Mouse (Mus musculus) frontal cortex, adult (tissue): ENCODE measurements around the gene Fbxl14.
"Not testable (repeated sequence)": the region's sequence is repeated elsewhere in the genome, so short reads cannot be mapped to it uniquely, and the experiment has no call there.

ENCODE experiments used
- ATAC-seq: cut with Nextera tagmentation; 2 replicates; pipeline ENCODE4 v1.9.2; 2017; ENCODE audit warnings: mild to moderate bottlenecking, moderate library complexity, mixed read lengths; ENCODE audit not compliant: low TSS enrichment

The Fbxl14 gene

GRCm38 (mm10) chr6:119479343-119479875, at the start of gene Fbxl14:
Gene Fbxl14, plus strand, starts transcription at chr6:119479668.
- peak; percentile 67 for ATAC-seq

DNA sequence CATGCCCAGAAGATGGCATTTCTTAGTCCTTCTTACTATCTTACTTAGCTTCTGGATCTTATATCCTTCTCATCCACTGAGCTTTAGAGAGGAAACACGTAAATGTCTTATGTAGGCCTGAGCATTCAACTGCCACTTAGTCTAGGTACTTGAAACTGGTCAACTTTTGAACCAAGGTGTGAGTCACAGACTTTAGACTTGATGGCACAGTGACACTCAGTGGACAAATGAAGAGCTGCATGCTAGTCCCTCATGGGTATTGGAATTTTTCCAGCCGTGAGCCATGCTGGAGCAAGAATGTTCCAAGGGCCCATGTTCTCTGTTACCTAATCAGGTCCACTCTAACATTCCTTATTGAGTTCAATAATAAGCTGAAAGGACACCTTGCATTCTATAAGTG, 49.0 kb upstream of the Fbxl14 start:
- peak; percentile 47; the same call in 1 of the 2 replicates for ATAC-seq

- no peak for ATAC-seq
Measured at GRCm38 (mm10) chr6:119431751-119432324, 47.6 kb upstream of the Fbxl14 start.

GRCm38 (mm10) chr6:119434394-119434793, 45.1 kb upstream of the Fbxl14 start:
- ATAC-seq = no peak

DNA sequence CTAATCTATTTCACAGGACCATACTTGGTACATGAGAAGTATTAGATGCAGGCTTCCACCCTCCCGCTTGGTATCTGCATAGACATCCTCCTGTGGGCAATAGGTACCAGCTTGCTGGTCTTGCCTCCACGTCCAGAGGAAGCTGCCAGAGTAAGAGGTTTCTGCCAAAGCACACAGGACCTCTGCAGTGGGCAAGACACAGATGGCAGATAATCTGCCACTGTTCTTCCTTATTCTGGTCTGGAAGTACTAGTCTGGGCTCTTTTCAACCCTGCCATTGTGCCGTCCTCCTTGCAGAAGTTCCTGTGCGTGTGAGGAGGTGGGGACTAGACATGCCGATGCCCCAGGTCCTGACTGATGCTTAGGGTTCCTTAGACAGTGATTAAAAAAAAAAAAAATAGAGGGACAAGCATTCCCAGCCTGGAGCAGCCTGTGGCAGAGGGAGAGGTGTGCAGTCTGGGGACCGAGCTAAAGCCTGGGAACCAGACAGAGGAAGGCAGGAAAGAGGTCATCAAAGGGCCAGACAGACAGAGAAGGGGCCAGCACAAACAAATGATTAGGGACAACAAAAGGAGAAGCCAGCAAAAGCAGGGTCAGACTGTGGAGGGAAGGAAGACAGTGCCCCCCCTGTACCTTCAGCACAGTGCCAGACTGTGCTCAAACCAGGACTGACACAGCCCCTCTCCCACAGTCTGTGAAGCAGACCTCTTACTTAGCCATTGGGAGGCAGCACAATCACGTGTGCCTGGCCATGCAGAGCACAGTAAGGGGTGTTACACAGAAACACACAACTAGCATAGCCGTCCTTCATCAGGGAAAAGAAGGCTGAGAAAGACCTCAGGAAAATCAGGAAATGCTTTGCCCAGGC, 41.3 kb upstream of the Fbxl14 start:
- ATAC-seq = no peak

DNA sequence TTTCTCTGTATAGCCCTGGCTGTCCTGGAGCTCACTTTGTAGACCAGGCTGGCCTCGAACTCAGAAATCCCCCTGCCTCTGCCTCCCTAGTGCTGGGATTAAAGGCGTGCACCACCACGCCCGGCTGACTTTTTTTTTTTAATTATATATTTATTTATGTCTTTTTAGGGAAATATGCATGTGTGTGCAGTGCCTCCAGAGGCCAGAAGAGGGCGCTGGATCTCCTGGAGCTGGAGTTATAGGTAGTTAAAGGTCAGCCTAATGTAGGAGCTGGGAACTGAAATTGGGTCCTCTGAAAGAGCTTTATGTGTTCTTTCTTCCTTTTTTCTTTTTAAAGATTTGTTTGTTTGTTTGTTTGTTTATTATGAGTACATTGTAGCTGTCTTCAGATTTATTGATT, 36.7 kb upstream of the Fbxl14 start:
- not testable (repeated sequence) for ATAC-seq

- ATAC-seq = peak; percentile 77
Measured at GRCm38 (mm10) chr6:119443742-119444645, 35.5 kb upstream of the Fbxl14 start.

DNA sequence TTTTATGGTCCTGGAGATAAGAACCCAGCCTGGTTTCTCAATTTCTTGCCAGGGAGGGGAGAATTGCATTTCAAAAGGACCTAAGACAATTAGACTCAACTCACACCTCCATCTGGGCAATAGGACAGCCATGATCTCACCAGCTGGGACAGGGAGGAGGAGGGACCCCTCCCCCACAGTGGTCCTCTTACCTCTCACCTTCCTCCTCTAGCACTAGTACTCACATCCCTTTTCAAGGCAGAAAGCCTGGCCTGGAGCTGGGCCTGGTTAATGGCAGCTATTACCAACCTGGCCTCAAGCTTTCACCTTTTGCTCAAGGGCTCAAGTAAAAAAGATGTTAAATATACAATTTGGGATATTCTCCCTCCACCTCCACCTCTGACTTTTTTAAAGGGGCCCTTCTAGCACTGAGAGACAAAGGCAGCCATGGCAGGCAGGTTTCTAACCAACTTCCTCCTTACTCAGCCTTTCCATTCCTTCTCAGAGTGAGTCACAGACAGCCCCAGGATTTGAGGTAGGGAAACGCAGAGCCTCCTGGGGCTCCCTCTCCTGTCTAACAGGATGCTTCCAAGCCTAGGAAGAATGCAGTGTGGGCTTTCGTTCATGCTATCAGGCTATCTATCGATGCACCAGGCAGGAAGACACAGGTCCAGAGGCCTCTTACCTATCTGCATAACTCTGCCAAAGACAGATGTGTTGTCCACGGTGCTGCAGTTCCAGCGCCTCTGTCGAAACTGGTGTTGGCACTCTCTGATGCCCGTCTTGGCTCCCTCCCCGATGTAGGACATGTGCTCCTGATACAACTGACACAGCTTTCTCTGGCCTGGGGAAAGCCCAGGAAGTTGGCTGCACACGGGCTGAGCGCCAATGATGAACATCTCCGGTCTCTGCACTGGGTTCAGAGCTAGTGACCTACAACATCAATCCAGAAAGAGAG, 33.5 kb upstream of the Fbxl14 start:
- no peak for ATAC-seq

DNA sequence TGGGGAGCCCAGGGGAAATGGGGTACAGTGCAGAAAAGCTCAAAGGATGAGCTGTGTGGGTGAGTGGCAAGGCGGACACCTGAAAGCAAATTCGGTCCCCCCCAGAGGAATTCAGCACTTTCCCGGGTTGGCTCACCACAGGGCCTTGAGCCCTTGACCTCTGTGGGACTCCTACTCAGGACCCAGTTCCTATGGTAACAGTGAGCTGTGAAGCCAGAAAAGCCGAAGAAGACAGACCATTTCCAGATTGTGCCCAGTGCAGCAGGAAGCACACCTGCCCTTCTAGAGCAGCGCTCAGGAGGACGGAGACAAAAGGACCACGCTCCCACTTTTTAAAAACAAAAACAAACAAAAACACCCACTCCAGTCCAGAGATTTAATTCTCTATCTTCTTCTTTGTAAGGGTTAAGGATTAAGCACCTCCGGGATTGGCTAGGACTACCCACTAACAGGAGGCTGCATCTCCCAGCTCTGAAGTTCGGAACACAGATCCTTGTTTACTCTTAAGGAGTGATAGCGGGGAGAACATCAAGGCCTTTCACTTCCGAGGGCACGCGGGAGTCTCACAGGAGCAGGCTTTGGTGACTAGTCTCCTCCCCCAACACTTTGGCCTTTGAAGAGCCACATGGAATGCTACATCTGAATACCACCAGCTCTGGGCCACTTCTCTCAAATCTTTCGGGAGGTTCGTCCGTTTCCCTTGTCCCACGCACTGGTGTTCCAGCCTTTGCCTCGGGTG, 31.0 kb upstream of the Fbxl14 start:
- ATAC-seq = no peak

DNA sequence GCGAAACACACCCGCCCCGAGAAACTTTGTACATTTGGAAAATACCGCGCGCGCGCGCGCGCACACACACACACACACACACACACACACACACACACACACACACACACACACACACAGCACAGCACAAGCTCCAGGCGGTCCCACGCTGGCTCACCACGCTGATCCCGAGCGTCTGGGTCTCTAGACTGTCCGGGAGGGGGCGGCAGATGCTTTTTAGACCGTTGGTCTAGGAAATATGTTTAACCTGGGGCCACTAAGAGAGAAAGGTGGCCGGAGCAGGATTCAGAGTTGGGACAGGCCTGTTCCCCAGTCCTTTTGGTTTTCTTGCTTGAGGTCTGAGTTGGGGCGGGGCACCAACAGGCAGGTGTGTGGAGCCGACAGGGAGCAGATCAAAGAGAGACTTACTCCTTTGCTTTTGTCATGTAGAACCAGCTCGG, 30.4 kb upstream of the Fbxl14 start:
- no peak for ATAC-seq

DNA sequence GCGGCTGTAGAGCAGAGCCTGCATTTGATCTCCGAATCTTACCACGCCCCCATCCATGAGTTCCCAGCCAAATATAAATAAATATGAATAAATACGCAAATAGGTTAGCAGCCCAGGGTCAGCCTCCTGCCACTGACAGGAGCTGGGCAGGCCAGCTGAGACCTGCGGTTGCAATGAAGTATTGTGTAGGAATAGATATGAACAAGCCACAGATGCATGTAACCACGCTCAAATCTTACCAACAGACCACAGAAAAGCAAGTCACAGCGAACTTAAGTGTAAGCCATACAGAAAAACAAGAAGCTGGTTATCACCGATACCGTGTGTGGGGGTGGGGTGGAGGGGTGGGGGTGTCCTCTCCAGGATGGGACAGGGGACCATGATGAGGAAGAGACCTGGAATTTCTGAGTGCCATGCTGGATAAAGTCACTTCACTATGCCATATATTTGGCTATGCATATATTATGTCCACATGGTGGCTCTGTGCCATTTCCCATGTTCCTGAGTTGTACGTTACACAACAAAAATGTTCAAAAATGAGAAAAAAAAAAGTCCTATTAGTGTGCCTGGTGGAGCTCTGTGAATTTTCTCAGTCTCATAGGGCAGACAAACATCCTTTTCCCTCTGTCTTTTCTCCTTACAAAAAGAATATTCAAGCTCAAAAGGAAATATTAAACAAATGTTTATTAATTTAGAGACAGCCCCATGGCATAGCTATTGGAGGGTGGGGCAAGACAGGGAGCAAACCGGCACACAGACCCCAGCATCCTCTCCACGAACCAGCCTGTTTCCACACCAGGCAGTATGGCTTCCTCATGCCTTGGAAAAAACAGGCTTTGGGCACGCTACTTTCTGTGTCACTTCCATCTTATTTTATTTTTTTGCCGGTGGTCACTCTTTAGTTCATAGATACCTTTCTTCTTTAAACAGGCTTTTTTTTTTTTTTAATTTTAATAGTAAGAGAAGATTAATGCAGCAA, 28.2 kb upstream of the Fbxl14 start:
- no peak for ATAC-seq

GRCm38 (mm10) chr6:119451981-119452499, 27.4 kb upstream of the Fbxl14 start:
- ATAC-seq = peak; percentile 93

DNA sequence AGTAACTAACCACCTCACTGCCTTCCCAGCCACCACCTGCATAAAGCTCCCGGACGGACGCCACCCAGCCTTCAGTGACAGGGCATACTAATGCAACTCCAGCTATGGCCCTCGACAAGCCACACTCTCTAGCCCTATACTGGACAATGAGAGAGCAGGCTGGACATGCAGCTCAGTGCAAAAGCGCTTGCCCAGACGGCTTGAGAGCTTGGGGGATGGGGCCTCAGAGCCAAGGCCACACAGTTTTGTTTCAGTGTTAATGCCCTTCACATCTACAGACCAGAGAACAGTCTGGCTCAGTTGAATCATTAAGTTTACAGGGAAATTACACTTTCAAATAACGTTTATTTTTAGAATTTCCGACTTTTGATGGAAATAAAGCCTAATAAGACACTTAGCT, 21.3 kb upstream of the Fbxl14 start:
- ATAC-seq = no peak

- no peak for ATAC-seq
Measured at GRCm38 (mm10) chr6:119459041-119459440, 20.4 kb upstream of the Fbxl14 start.

DNA sequence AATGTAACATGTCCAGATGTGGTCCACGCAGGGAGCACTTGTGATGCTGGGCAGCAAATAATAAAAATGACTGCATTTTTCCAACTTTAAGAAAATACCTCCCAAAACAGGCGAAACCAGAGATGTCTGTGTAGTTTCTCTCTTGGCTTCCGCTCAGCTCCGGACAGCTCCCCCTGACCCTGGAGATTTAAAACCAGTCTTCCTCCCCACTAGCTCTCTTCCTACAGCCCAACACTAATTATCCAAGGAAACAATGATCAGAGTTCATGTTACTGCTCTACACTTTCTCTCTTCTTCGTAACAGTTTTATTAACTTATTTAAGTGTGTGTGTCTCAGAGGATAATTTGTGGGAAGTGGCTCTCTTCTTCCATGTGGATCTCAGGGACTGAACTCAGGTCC, 19.1 kb upstream of the Fbxl14 start:
- ATAC-seq = no peak

DNA sequence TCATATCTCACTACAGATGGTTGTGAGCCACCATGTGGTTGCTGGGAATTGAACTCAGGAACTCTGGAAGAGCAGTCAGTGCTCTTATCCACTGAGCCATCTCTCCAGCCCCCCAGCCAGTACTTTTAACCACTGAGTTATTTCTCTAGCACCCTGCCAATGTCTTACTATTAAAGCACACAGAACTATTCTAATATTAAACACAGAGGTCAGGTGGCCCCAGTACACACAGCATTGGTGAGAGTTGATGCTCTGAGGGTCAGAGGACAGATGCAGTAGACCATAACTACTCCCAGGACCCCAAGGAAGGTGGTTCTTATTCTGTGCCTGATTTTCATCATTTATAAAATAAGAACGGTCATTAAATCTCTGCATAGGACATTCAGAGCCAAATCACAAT, 13.3 kb upstream of the Fbxl14 start:
- no peak for ATAC-seq

DNA sequence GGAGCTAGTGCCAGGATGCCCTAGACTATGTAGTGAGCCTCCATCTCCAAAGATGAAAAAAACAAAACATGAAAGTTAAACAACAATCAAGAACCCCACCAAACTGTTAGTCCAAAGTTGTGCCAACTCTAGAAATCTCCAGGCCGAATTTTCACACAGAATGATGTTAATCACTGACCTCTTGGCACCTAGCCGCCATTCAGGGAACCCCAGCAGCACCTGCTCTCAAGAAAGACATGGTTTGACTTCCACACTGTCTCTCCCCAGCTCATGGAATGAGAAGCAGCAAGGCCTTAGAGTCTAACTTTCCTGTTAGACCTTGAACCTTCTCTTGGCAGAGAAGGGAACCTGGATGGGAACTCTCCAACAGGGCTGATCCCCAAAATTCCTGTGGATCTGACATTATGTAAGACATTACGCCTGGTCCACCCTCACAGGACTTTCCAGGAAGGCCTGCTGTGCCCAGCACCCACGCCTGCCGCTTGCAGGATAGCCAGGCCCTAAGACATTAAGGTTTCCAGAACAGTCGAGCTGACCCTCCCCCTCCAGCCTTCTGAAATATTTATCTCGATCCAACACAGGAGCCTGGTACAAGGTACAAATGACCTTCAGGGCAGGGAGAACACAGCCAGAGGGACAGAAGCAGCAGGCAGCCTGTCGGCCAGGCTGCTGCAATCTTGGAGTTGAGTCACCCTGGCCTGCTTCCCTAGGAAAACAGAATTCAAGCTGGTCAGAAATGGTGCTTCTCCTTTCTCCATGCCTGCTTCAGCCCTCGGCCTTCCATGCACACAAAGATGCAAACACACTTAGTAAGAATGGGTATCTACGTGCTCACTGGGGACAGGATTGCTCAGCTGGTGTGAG, 12.3 kb upstream of the Fbxl14 start:
- peak; percentile 62 for ATAC-seq

DNA sequence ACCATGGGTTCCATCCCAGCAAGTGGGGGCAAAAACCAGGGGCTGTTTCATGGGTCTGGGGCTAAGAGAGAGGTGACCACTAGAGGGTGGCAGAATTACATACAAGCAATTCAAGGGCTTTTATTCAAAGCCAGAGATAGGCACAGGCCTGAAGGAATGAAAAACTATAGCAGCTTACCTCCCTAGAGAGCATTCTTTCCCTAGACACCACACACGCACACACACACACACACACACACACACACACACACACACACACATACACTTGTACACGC, 11.7 kb upstream of the Fbxl14 start:
- ATAC-seq = peak; percentile 69
